ENCODE assay signal across 9 mouse cellular contexts in genomic region chr7:137549991-137550390, GRCm38 (mm10).
DNase-seq lines count a peak whose midpoint lies in the region; ATAC-seq and TF ChIP-seq lines count a peak whose summit lies in the region.
"Had no signal": no experiment of that assay in that cellular context is flagged by ENCODE, and none has a peak within 500 bp of the region (broad histone marks: within the 10 kb centered on the region; RNA-seq: fewer than 3 reads in every experiment).

No protein-coding gene starts in this region.

- no peak overlapping the region for H3K4me2 ChIP-seq in stomach, postnatal 0 days (replicated peaks; ENCODE audit: low read depth)
- H3K4me2 ChIP-seq: lung, embryonic 15.5 days had no signal

- DNase-seq in cerebellum, adult 8-10 months = peak; percentile 5
- DNase-seq in cerebellum, adult 11 months = no peak
- peak; percentile 73 for DNase-seq in layer of hippocampus, adult 9-10 months (ENCODE audit: low spot score)
- DNase-seq in layer of hippocampus, postnatal 25 days (ENCODE audit: extremely low spot score in 1 of 2, low spot score in 1 of 2) = no peak
- DNase-seq in MEL (ENCODE audit: low read depth, low spot score) = peak; percentile 36
- peak; percentile 59 for DNase-seq in forelimb bud, embryonic 11.5 days (ENCODE audit: low read depth, low spot score)
- no peak for DNase-seq in stomach, postnatal 0 days (ENCODE audit: low spot score)

- H3K79me2 ChIP-seq in MEL (ENCODE audit: control insufficient read depth, insufficient read depth, low read length, poor library complexity) = no peaks in the 10 kb centered on the region

- no peaks in the 10 kb centered on the region for H3K36me3 ChIP-seq in MEL (ENCODE audit: control insufficient read depth in 1 of 2, insufficient read depth in 2 of 2, low read length in 2 of 2)
- H3K36me3 ChIP-seq in stomach, postnatal 0 days (ENCODE audit: control insufficient read depth, insufficient read depth, low read length) = no peaks in the 10 kb centered on the region
- H3K36me3 ChIP-seq: lung, embryonic 15.5 days had no signal

- no peak for TF ChIP-seq POLR2A in MEL (IDR thresholded peaks at IDR 0.05; ENCODE audit: control insufficient read depth in 1 of 2, insufficient read depth in 1 of 2, low read depth in 1 of 2, low read length in 2 of 2, poor library complexity in 1 of 2)

- H3K9me3 ChIP-seq in MEL (replicated peaks; ENCODE audit: insufficient read depth, low read length) = no peaks in the 10 kb centered on the region
- H3K9me3 ChIP-seq in stomach, postnatal 0 days (ENCODE audit: control insufficient read depth, low read length) = no peaks in the 10 kb centered on the region
- H3K9me3 ChIP-seq: lung, embryonic 15.5 days had no signal

- H3K4me3 ChIP-seq in MEL (ENCODE audit: control insufficient read depth in 1 of 2, insufficient read depth in 1 of 2, low read depth in 2 of 2, low read length in 2 of 2) = no peak overlapping the region
- H3K4me3 ChIP-seq in stomach, postnatal 0 days (ENCODE audit: low read depth, low read length) = no peak overlapping the region
- H3K4me3 ChIP-seq: lung, embryonic 15.5 days had no signal

- no peaks in the 10 kb centered on the region for H3K27me3 ChIP-seq in MEL (ENCODE audit: control insufficient read depth in 1 of 2, insufficient read depth in 2 of 2, low read length in 2 of 2)
- H3K27me3 ChIP-seq in stomach, postnatal 0 days (ENCODE audit: control insufficient read depth, insufficient read depth, low read length) = no peaks in the 10 kb centered on the region
- H3K27me3 ChIP-seq: lung, embryonic 15.5 days had no signal

- peak in 2 of 3 experiments; percentile 32 to 36; a peak in 4 of 6 replicates for TF ChIP-seq CTCF in MEL (IDR thresholded peaks at IDR 0.05 in 2 of 3, conservative IDR thresholded peaks at IDR 0.05 in 1 of 3; ENCODE audit: control insufficient read depth in 1 of 3, insufficient read depth in 1 of 3, low read depth in 2 of 3, low read length in 3 of 3, poor library complexity in 1 of 3, severe bottlenecking in 1 of 3)
- TF ChIP-seq CTCF in stomach, postnatal 0 days (IDR thresholded peaks at IDR 0.05; ENCODE audit: low read depth) = peak; percentile 81

- TF ChIP-seq RAD21 in MEL (IDR thresholded peaks at IDR 0.05; ENCODE audit: low read depth, low read length) = no peak

- no peaks in the 10 kb centered on the region for H3K4me1 ChIP-seq in MEL (ENCODE audit: control insufficient read depth in 1 of 2, insufficient read depth in 2 of 2, low read length in 2 of 2)
- H3K4me1 ChIP-seq in stomach, postnatal 0 days (replicated peaks; ENCODE audit: control insufficient read depth, insufficient read depth) = no peaks in the 10 kb centered on the region
- H3K4me1 ChIP-seq: lung, embryonic 15.5 days had no signal

- no peak overlapping the region for H3K9ac ChIP-seq in MEL (ENCODE audit: control insufficient read depth, low read depth, low read length, poor library complexity, severe bottlenecking)
- no peak overlapping the region for H3K9ac ChIP-seq in stomach, postnatal 0 days (ENCODE audit: low read length)
- H3K9ac ChIP-seq: lung, embryonic 15.5 days had no signal

- no peak for ATAC-seq in stomach, postnatal 0 days (ENCODE audit: low FRiP score, low TSS enrichment)
- no peak for ATAC-seq in inflammation-experienced regulatory T-cells, adult 6 months

- WGBS in stomach, postnatal 0 days = 21% methylated on average over 2 of the region's 2 CpGs

- H3K27ac ChIP-seq in MEL (ENCODE audit: control insufficient read depth, low read depth, low read length) = no peak overlapping the region
- no peak overlapping the region for H3K27ac ChIP-seq in stomach, postnatal 0 days (replicated peaks)
- H3K27ac ChIP-seq: lung, embryonic 15.5 days had no signal

- TF ChIP-seq EP300 in MEL (IDR thresholded peaks at IDR 0.05; ENCODE audit: low read depth in 1 of 2, low read length in 2 of 2) = no peak
- no peak for TF ChIP-seq EP300 in stomach, postnatal 0 days (optimal IDR thresholded peaks at IDR 0.05)

TF ChIP-seq in MEL, 35 proteins besides CTCF, POLR2A, EP300 and RAD21:
- TF ChIP-seq NELFE (IDR thresholded peaks at IDR 0.05; ENCODE audit: low read depth, low read length) (no peak), MEF2A (IDR thresholded peaks at IDR 0.05; ENCODE audit: extremely low read depth, insufficient replicate concordance, low read depth, low read length, poor library complexity, severe bottlenecking) (no peak), POLR2AphosphoS5 (IDR thresholded peaks at IDR 0.05; ENCODE audit: borderline replicate concordance, low read depth, low read length) (no peak), UBTF (IDR thresholded peaks at IDR 0.05; ENCODE audit: borderline replicate concordance, insufficient read depth, low read depth, low read length) (no peak), TCF12 (IDR thresholded peaks at IDR 0.05; ENCODE audit: low read depth, low read length) (no peak), ETS1 (IDR thresholded peaks at IDR 0.05; ENCODE audit: low read depth, low read length) (no peak), NRF1 (IDR thresholded peaks at IDR 0.05; ENCODE audit: insufficient read depth, low read depth, low read length, poor library complexity, severe bottlenecking) (no peak)

Comparison
In these comparisons a context has a peak if more than half of its experiments do, and no peak if none do; other contexts are left out.
1. DNase-seq: peak in cerebellum, adult 8-10 months (single experiment), layer of hippocampus, adult 9-10 months (single experiment), MEL (single experiment) and forelimb bud, embryonic 11.5 days (single experiment); none in cerebellum, adult 11 months (single experiment), layer of hippocampus, postnatal 25 days (0 of 2) and stomach, postnatal 0 days (single experiment).